Mouse (Mus musculus) cerebellum, postnatal 4 days (tissue): Measurements from ENCODE around the gene Nyap1.
A peak's percentile ranks its signal among the peaks of the same experiment; 100 is the strongest.

ENCODE experiments used
- DNase-seq, 2 experiments: peaks; one replicate each; pipeline ENCODE4 v3.0.0; 2022; ENCODE audit warnings: low spot score in 2 of 2, mixed read lengths in 1 of 2

Gene Nyap1

DNA sequence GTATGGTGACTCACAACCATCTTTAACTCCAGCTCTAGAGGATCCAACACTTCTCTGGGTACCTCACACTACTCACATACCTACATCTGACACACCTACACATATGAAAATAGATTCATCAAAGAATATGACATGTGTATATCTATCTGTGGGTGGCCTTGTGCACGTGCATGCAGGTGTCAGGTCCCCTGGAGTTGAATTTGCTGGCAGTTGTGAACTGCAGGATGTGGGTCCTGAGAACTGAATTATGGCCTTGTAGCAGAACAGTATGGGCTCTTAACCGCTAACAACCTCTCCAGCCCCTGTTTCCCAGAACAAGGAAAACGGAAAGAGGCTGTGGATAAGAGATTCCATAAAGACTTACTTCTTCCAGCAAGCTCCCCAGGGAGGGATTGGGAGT is 42.3 kb downstream of the Nyap1 start:
- DNase-seq, result no peak

DNA sequence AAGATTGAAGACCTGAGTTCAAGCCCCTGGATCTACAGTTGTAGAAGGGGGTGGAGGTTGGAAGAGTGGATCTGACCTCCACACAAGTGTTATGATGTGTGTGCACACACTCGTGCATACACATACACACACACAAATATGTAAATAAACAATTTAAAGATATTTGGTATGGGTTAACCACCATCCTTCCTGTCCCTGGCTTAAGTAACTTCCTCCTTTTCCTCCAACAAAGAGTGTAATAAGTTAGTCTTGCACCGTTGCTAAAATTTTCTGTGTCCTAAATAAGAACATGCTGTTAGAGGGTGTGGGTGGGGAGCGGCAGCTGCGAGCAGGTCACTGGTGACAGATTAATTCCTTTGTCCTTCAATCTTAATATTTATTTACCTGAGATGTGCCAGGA is 45.5 kb downstream of the Nyap1 start:
- no peak for DNase-seq

DNA sequence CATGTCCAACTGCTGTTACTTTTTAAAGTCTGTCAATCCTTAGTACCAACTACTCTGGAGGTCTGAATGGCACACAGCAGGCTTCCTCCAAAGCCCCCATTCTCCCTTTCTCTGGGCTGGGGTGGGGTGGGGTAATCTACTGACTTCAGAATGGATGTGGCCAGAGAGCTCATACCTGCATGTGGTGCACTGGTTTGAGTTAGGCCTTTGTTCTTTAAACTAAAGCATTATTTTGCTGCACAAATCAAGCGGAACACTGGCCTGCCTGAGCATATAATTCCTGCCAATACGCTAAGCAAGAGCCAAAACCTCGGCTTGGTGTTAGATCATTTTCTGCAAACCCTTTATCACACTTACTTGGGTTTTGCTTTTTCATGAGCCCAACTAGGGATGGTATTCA is 46.6 kb downstream of the Nyap1 start:
- DNase-seq, result no peak

DNA sequence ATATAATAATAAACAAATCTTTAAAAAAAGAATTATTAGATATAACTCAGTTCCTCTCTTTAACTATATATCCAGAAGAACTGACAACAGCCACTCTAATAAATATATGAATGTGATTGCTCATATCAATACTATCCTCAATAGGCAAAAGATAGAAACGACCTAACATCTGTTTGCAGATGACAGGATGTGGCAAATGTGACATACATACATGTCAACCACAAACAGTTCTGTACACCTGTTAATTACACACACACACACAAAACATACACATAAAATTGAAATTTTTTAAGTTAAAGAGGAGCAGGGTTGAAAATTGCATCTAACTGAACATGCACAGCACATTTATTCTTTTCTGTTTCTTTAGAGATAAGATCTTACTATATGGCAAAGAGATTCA is 49.5 kb downstream of the Nyap1 start:
- no peak for DNase-seq

DNA sequence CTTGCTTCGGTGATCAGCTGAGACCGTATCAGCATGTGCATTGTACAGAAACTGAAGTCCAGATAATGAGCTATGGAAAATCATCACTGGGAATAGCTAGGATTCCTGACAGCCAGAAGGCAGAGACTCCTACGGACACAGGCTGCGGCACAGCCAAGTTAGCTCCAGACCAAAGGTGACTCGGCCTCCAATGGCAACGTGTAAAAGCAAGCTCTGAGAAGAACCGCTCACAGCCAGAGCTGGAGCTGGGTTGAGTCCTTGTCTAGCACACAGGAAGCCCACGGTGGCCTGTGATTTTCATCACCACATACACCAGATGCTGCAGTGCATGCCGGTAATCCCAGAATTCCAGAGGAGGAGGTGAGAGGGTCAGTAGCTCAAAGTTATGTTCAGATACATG is 50.9 kb downstream of the Nyap1 start:
- DNase-seq, result no peak

DNA sequence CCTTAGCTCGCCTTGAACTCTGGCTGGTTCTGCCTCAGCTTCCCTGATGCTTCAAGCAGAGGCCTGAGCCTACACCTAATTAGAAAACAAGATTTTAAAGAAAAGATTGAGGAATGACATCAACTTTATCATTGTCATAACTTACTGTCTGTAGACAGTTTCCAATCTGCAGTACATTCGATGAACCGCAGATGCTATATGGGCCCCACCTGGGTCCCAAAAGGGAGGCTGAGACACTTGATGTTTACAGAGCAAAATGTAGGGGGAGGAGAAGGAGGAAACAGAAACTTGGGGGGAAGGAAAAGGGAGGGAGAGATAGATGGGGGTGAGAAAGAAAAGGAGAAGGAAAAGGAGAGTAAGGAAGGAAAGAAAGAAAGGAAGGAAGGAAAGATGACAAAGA is 51.4 kb downstream of the Nyap1 start:
- DNase-seq, result no peak

DNA sequence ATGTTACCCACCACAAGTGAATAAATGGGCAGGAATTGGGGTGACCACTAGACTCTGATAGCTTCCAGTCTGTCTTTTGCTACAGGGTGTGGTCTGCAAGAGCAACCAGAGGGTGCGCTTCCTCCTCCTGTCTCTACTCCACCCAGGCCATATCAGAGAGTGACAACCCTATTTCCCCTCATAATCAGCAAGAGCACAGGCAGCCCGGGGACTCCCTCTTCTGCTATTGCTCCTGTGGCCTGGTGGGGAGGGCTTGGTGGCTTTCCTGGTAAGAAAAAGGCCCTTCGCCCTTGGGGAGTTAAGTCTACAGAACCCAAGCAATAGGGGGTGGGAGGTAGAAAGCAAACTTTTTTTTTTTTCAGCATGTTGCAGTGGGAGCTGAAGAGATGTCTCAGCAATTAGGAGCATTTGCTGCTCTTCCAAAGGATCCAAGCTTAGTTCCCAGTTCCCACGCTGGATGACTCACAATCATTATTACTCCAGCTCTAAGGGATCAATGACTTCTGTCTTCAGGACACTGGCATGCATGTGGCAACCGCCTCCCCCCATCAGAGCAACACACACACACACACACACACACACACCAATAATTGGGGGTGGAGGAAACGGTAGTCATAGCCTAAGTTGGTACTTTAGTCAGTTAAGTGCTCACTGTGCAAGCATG is 55.1 kb downstream of the Nyap1 start:
- DNase-seq, result no peak

DNA sequence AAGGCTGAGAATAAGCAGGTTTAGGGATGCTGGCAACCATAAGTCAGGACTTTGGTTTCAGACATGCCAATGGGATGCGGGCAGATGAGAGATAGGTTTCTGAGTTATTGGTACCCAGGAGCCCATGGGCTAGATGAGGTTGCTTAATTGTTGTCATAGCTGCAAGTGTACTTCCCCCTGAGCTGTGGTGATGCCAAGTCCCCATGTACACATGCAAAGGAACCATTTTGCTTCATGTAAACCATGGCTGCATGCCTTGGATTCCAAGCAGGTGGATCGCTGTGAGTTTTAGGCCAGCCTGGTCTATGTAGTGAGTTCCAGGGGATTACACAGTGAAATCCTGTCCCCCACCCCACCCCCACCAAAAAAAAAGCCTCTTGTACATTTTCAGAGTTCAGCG is 55.8 kb downstream of the Nyap1 start:
- no peak for DNase-seq

DNA sequence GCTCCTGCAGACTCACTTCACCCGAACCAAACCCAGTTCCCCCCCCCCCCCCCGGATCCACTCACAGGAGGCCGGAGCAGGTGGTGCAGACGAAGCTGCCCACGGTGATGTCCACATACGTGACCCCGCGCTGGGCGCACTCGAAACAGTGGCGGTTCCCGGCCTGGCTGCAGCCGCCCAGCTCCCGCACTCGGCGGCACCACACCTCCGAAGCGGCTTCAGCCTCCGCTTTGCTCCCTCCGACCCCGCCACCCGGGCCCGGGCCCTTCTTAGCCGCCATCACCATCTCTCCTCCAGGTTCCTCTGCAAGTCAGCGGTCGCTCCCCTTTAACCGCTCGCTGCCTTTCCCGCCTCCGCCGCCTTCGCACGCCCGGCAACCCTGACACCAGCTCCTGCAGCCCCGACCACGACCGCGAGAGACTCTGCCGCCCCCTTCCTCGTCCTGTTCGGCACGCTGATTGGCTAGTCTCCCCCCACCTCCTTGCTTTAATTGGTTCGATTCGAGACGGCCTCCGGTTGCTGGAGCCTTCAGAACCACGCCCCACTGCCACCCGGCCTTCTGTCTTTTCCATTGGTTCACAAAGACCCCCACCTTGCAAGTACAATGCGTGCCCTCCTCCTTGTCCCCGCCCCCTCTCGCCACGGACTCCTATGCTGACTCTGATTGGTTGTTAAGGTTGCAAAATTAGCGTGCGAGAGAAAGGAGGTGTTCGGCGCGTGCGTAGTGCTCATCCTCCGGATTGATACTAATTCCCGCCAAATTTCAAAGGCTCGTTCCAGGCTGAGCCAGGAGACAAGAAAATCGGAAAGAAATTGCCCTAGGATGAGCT is 56.9 kb downstream of the Nyap1 start, which contains the start of gene Agfg2:
Agfg2 (minus strand) TSS at position 433 of the 830 bp plus-strand sequence.
- peak; percentile 90 to 96 for DNase-seq

DNA sequence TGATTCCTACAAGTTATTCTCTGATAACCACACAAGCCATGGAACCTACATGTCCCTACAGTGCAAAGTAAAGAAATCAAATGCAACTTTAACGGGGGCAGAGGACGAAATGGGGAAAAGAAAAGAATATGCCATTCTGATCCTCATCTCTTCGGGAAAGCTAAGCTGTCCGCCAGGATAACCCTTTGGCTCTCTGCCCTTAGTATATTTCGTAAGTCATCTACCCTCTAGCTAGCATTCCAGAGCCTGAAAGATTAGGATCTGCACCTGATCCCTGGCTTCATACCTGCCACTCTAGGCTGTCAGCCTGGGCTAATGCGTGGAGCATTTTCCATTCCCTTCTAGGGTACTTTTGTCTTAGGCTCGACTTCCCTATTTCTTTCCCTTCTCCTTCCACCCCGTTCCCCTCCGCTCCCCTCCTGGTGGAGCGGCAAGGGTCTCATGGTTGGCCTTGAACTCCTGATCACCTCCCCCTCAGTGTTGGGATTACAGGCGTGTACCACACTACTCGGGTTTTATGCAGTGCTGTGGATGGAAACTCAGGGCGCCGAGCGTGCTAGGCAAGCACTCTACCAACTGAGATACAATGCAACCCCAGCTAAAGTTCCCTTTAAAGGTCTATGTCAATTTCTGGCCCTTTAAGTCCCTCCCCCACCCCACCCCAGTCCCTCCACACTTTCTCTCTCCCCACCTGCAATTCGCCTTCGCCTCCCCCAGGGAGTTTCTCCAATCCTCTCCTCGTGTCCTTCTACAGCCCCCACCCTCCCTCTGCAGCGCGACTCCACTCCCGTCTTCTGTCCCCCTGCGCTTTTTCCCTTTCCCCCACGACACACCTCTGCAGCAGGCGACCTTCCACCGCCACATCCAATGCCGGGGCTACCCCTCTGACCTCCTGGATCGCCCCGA is 57.8 kb downstream of the Nyap1 start:
- DNase-seq, result no peak

DNA sequence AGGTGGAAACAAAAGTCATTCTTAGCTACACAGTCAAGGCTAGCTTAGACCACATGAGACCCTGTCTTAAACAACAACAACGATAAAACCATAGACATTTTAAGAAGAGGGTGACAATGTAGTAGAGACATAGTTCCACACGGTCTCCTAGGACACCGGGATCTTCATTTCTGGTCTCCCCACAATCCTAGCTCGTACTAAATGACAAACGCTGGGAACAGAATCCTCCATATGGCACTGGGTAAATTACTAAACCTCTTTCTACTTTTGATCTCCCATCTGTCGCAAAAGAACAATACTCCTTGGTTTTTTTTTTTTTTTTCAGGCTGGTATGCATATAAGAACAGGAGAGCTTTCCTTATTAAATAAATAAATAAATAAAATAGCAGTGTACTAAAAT is 58.9 kb downstream of the Nyap1 start:
- no peak for DNase-seq
